Comparison of ENCODE assay signal across 17 mouse cellular contexts in the genomic region with DNA sequence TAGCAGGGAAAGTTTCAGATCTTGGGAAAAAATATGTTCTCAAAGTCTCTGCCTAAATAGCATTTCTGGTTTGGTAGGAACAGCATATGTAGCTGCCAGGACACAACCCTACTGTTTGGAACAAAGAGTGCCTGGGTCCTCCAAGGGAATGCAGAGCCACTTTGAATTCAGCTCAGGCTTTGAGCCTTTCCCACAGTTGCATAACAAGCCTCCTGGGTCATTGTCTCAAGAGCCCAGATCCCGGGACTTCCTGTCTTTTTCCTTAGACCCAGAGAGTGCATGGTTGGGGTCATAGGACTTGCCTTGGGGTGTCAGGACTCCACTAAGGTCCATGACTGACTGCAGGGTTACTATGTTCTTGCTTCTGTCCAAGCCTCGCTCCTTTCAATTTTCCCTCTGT. TPM values are rescaled to one million over a fixed set of nuclear protein-coding genes. Genes with fewer than 3 reads are reported as not detected.
A peak's percentile ranks its signal among the peaks of the same experiment; 100 is the strongest.
DNase-seq lines count a peak whose midpoint lies in the region; TF ChIP-seq lines count a peak whose summit lies in the region.
"Had no signal": no experiment of that assay in that cellular context is flagged by ENCODE, and none has a peak within 500 bp of the region (broad histone marks: within the 10 kb centered on the region; RNA-seq: fewer than 3 reads in every experiment).

No protein-coding gene starts in this region.

- DNase-seq in heart, adult 18-20 months: peak; percentile 26 to 65
- no peak for DNase-seq in heart, postnatal 14 days
- DNase-seq in lung, postnatal 36 days: peak; percentile 53
- no peak for DNase-seq in lung, adult 2 months
- DNase-seq in layer of hippocampus, adult 2 months (ENCODE audit: low spot score in 2 of 2): peak in 1 of 2 experiments; percentile 23
- peak; percentile 29 to 64 for DNase-seq in left cerebral cortex, postnatal 14 days (ENCODE audit: low spot score in 2 of 2)
- no peak for DNase-seq in ovary, postnatal 10 days (ENCODE audit: low spot score)
- DNase-seq: cerebellum, postnatal 25 days had no signal

- no peaks in the 10 kb centered on the region for H3K4me1 ChIP-seq in lung, adult 2 months (ENCODE audit: control insufficient read depth, insufficient read depth, low read length)
- H3K4me1 ChIP-seq: embryonic facial prominence, embryonic 15.5 days; lung, embryonic 15.5 days; neural tube, embryonic 15.5 days had no signal

- no peak overlapping the region for H3K4me3 ChIP-seq in lung, adult 2 months (replicated peaks; ENCODE audit: extremely low read depth, low read depth, low read length)
- H3K4me3 ChIP-seq in layer of hippocampus, adult 2 months: no peak overlapping the region
- H3K4me3 ChIP-seq: embryonic facial prominence, embryonic 15.5 days; limb, embryonic 12.5 days; lung, embryonic 15.5 days; neural tube, embryonic 15.5 days had no signal

- WGBS in lung, adult 2 months: 50% methylated on average over 2 of the region's 2 CpGs

- TF ChIP-seq CTCF in lung, adult 2 months (IDR thresholded peaks at IDR 0.05; ENCODE audit: insufficient read depth, low read length): no peak
- no peak for TF ChIP-seq CTCF in layer of hippocampus, adult 2 months (conservative IDR thresholded peaks at IDR 0.05)

- TF ChIP-seq POLR2A in lung, adult 2 months (IDR thresholded peaks at IDR 0.05; ENCODE audit: borderline replicate concordance, extremely low read depth, low read depth, low read length): no peak

- peak overlapping the region; percentile 88 for H3K27ac ChIP-seq in layer of hippocampus, adult 2 months
- H3K27ac ChIP-seq: embryonic facial prominence, embryonic 15.5 days; limb, embryonic 12.5 days; lung, embryonic 15.5 days; neural tube, embryonic 15.5 days; stomach, postnatal 0 days had no signal

- intact Hi-C loops in heart, postnatal 14 days (cut with DNase I): no loop called here
- intact Hi-C loops in left cerebral cortex, postnatal 14 days (cut with DNase I): no loop called here

RNA-seq across cellular contexts. Expression of gene Prss45, which starts 1.7 kb away (rescaled TPM):
- not detected for total RNA-seq in heart, adult 18-20 months (2021)
- not detected for total RNA-seq in heart, postnatal 14 days (2021)
- not detected in 2 replicates for polyA plus RNA-seq in lung, adult 2 months (2012; rRNA removed)
- under 1 TPM in 1 of 2 experiments, not detected in 1; 0.51 TPM for total RNA-seq in layer of hippocampus, adult 2 months (2021)
- total RNA-seq in left cerebral cortex, postnatal 14 days (2021): under 1 TPM; 0.27 to 0.29 TPM
- polyA plus RNA-seq: embryonic facial prominence, embryonic 15.5 days; inflammation-experienced regulatory T-cells, adult 6 months; limb, embryonic 12.5 days; lung, embryonic 15.5 days; neural tube, embryonic 15.5 days; stomach, postnatal 0 days; urinary bladder, adult 2 months had no signal

RNA-seq across cellular contexts. Expression of gene Prss46, which starts 8.2 kb away (rescaled TPM):
- total RNA-seq in heart, adult 18-20 months (2021): not detected
- total RNA-seq in heart, postnatal 14 days (2021): not detected
- polyA plus RNA-seq in lung, adult 2 months (2012; rRNA removed): not detected in 2 replicates
- total RNA-seq in layer of hippocampus, adult 2 months (2021): not detected
- total RNA-seq in left cerebral cortex, postnatal 14 days (2021): not detected
- polyA plus RNA-seq: embryonic facial prominence, embryonic 15.5 days; heart, embryonic 16.5 days; inflammation-experienced regulatory T-cells, adult 6 months; limb, embryonic 12.5 days; lung, embryonic 15.5 days; midbrain, embryonic 16.5 days; neural tube, embryonic 15.5 days; stomach, postnatal 0 days; urinary bladder, adult 2 months had no signal

RNA-seq across cellular contexts. Expression of gene Prss43, which starts 9.6 kb away (rescaled TPM):
- not detected for total RNA-seq in heart, adult 18-20 months (2021)
- total RNA-seq in heart, postnatal 14 days (2021): not detected
- polyA plus RNA-seq in lung, adult 2 months (2012; rRNA removed): not detected in 2 replicates
- total RNA-seq in layer of hippocampus, adult 2 months (2021): under 1 TPM; 0.15 to 0.25 TPM
- total RNA-seq in left cerebral cortex, postnatal 14 days (2021): not detected
- polyA plus RNA-seq: embryonic facial prominence, embryonic 15.5 days; heart, embryonic 16.5 days; inflammation-experienced regulatory T-cells, adult 6 months; limb, embryonic 12.5 days; lung, embryonic 15.5 days; midbrain, embryonic 16.5 days; neural tube, embryonic 15.5 days; stomach, postnatal 0 days; urinary bladder, adult 2 months had no signal

RNA-seq across cellular contexts. Expression of gene Prss50, which starts 21.7 kb away (rescaled TPM):
- total RNA-seq in heart, adult 18-20 months (2021): not detected
- total RNA-seq in heart, postnatal 14 days (2021): not detected
- 0.10 TPM in 1 of 2 replicates, not detected in the other for polyA plus RNA-seq in lung, adult 2 months (2012; rRNA removed)
- total RNA-seq in layer of hippocampus, adult 2 months (2021): under 1 TPM; 0.32 to 0.51 TPM
- not detected for total RNA-seq in left cerebral cortex, postnatal 14 days (2021)
- polyA plus RNA-seq: heart, embryonic 16.5 days; inflammation-experienced regulatory T-cells, adult 6 months; lung, embryonic 15.5 days; urinary bladder, adult 2 months had no signal

RNA-seq across cellular contexts. Expression of gene Prss44, which starts 22.3 kb away (rescaled TPM):
- total RNA-seq in heart, adult 18-20 months (2021): not detected
- total RNA-seq in heart, postnatal 14 days (2021): not detected
- not detected in 2 replicates for polyA plus RNA-seq in lung, adult 2 months (2012; rRNA removed)
- not detected for total RNA-seq in layer of hippocampus, adult 2 months (2021)
- not detected for total RNA-seq in left cerebral cortex, postnatal 14 days (2021)
- polyA plus RNA-seq: embryonic facial prominence, embryonic 15.5 days; heart, embryonic 16.5 days; inflammation-experienced regulatory T-cells, adult 6 months; limb, embryonic 12.5 days; lung, embryonic 15.5 days; midbrain, embryonic 16.5 days; neural tube, embryonic 15.5 days; stomach, postnatal 0 days; urinary bladder, adult 2 months had no signal

Comparison
In these comparisons a context has a peak if more than half of its experiments do, and no peak if none do; other contexts are left out.
1. DNase-seq: peak in heart, adult 18-20 months (2 of 2), lung, postnatal 36 days (single experiment) and left cerebral cortex, postnatal 14 days (2 of 2); none in heart, postnatal 14 days (0 of 2), lung, adult 2 months (single experiment) and ovary, postnatal 10 days (single experiment).